Mouse (Mus musculus): ENCODE results near the gene Enho.

DNA sequence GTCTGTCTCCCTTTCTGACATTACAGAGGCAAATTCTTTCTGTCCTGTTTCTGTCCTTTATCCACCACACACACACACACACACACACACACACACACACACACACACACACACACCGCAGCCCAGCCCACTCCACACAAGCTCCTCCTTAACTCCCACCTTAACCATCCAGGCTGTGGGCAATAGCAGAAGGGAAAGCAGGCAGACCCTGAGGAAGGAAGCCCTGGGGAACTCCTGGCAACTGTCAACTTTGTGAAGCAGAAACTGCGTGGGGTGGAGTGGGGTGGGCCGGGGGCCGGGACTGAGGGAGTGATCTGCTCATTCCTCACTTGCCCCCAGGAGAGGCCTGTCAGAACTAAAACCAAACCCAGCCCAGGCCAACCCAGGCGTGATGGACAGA lies 31.4 kb upstream of the Enho start:
- no peak for TF ChIP-seq CTCF (IDR thresholded peaks at IDR 0.05; ENCODE audit: low read depth)
- no peak for TF ChIP-seq EP300 (IDR thresholded peaks at IDR 0.05; ENCODE audit: low read depth)

All from liver, postnatal 0 days (tissue).